Mouse (Mus musculus): ENCODE measurements around the gene Apoa2. TPM values are rescaled to one million over a fixed set of nuclear protein-coding genes. Genes with fewer than 3 reads are reported as not detected.

Apoa2 gene
- polyA plus RNA-seq, 1 experiment from 2014 or later: 4.4 TPM

- Histone ChIP-seq H3K9me3 (no peaks in the 10 kb centered on the region), H3K4me3 (peak overlapping the region; percentile 67), H3K27me3 (no peaks in the 10 kb centered on the region), H3K27ac (0 out of 2 replicates have a peak overlapping the region, but pooled peaks have one; percentile 1), H3K36me3 (peaks cover 45% of the 10 kb centered on the region), H3K4me1 (replicated peaks) (peaks cover 26% of the 10 kb centered on the region), H3K9ac (peak overlapping the region; percentile 85), H3K4me2 (peak overlapping the region; percentile 83)
- no peak for ATAC-seq (ENCODE audit: low FRiP score)
- WGBS: 57% methylated on average over 9 of the region's 9 CpGs
These were observed 46.3 kb downstream of the Apoa2 start for GRCm38 (mm10) chr1:171271196-171271595.

- H3K4me2 ChIP-seq: peak overlapping the region; percentile 83
- no peaks in the 10 kb centered on the region for H3K27me3 ChIP-seq
- no peaks in the 10 kb centered on the region for H3K9me3 ChIP-seq
- peaks cover 50% of the 10 kb centered on the region for H3K36me3 ChIP-seq
- 71% methylated on average over 10 of the region's 10 CpGs for WGBS
- peaks cover 26% of the 10 kb centered on the region for H3K4me1 ChIP-seq (replicated peaks)
- peak overlapping the region; percentile 24; the same call in 1 of the 2 replicates for H3K9ac ChIP-seq
- ATAC-seq (ENCODE audit: low FRiP score): no peak
- H3K4me3 ChIP-seq: peak overlapping the region; percentile 67; the same call in 1 of the 2 replicates
- H3K27ac ChIP-seq: no peak overlapping the region
These were observed 46.8 kb downstream of the Apoa2 start for GRCm38 (mm10) chr1:171271622-171272021.

- H3K4me3 ChIP-seq: peak overlapping the region; percentile 67; the same call in 1 of the 2 replicates
These were observed 47.2 kb downstream of the Apoa2 start for GRCm38 (mm10) chr1:171272086-171272485.

GRCm38 (mm10) chr1:171274171-171274570 is 49.3 kb downstream of the Apoa2 start:
- Histone ChIP-seq H3K36me3 (peaks cover 70% of the 10 kb centered on the region), H3K27me3 (no peaks in the 10 kb centered on the region), H3K9me3 (no peaks in the 10 kb centered on the region), H3K4me1 (replicated peaks) (peaks cover 26% of the 10 kb centered on the region), H3K27ac (no peak overlapping the region), H3K4me3 (no peak overlapping the region), H3K4me2 (no peak overlapping the region), H3K9ac (no peak overlapping the region)
- 94% methylated on average over 12 of the region's 12 CpGs for WGBS
- no peak for ATAC-seq (ENCODE audit: low FRiP score)

More at GRCm38 (mm10) chr1:171272086-171272485, 47.2 kb downstream of the Apoa2 start:
- Histone ChIP-seq H3K9me3 (no peaks in the 10 kb centered on the region), H3K9ac (peak overlapping the region; percentile 24; the same call in 1 of the 2 replicates), H3K4me1 (replicated peaks) (peaks cover 26% of the 10 kb centered on the region), H3K27ac (no peak overlapping the region), H3K4me2 (peak overlapping the region; percentile 83), H3K27me3 (no peaks in the 10 kb centered on the region), H3K36me3 (peaks cover 54% of the 10 kb centered on the region)
- no peak for ATAC-seq (ENCODE audit: low FRiP score)
- WGBS: 96% methylated on average over 3 of the region's 3 CpGs

GRCm38 (mm10) chr1:171275144-171275734 is 50.4 kb downstream of the Apoa2 start:
- H3K27ac ChIP-seq: no peak overlapping the region
- H3K4me2 ChIP-seq: no peak overlapping the region
- peaks cover 31% of the 10 kb centered on the region for H3K4me1 ChIP-seq (replicated peaks)
- no peaks in the 10 kb centered on the region for H3K27me3 ChIP-seq
- H3K9ac ChIP-seq: no peak overlapping the region
- 81% methylated on average over 11 of the region's 11 CpGs for WGBS
- H3K36me3 ChIP-seq: peaks cover 70% of the 10 kb centered on the region
- no peaks in the 10 kb centered on the region for H3K9me3 ChIP-seq
- no peak overlapping the region for H3K4me3 ChIP-seq
- ATAC-seq (ENCODE audit: low FRiP score): no peak

Other genes with a start within 250 kb of the Apoa2 start
- gene Fcgr2b, start 248.5 kb upstream of the Apoa2 start, polyA plus RNA-seq (2015; fragmentation: Nextera tagmentation; extraction: Ambion mirVana): 0.32 and 0.61 TPM in 2 replicates
- gene Fcgr4, start 206.1 kb upstream of the Apoa2 start, polyA plus RNA-seq (2015; fragmentation: Nextera tagmentation; extraction: Ambion mirVana): 0.31 TPM in 2 replicates
- 8.1 and 10.0 TPM in 2 replicates for gene Fcgr3, start 160.1 kb upstream of the Apoa2 start, polyA plus RNA-seq (2015; fragmentation: Nextera tagmentation; extraction: Ambion mirVana)
- 9.4 and 18.4 TPM in 2 replicates for gene Cfap126, start 111.1 kb upstream of the Apoa2 start, polyA plus RNA-seq (2015; fragmentation: Nextera tagmentation; extraction: Ambion mirVana)
- 256 and 259 TPM in 2 replicates for gene Sdhc, start 74.5 kb upstream of the Apoa2 start, polyA plus RNA-seq (2015; fragmentation: Nextera tagmentation; extraction: Ambion mirVana)
- gene Mpz, start 74.3 kb upstream of the Apoa2 start, polyA plus RNA-seq (2015; fragmentation: Nextera tagmentation; extraction: Ambion mirVana): 4.9 and 7.9 TPM in 2 replicates
- 25.1 and 44.1 TPM in 2 replicates for gene Pcp4l1, start 28.8 kb upstream of the Apoa2 start, polyA plus RNA-seq (2015; fragmentation: Nextera tagmentation; extraction: Ambion mirVana)
- 0.32 and 0.48 TPM in 2 replicates for gene Nr1i3, start 11.1 kb upstream of the Apoa2 start, polyA plus RNA-seq (2015; fragmentation: Nextera tagmentation; extraction: Ambion mirVana)
- 35.4 and 42.4 TPM in 2 replicates for gene Tomm40l, start 2.5 kb upstream of the Apoa2 start, polyA plus RNA-seq (2015; fragmentation: Nextera tagmentation; extraction: Ambion mirVana)
- 29.4 and 33.8 TPM in 2 replicates for gene Fcer1g, start 9.3 kb downstream of the Apoa2 start, polyA plus RNA-seq (2015; fragmentation: Nextera tagmentation; extraction: Ambion mirVana)
- 4.9 and 5.0 TPM in 2 replicates for gene Adamts4, start 25.4 kb downstream of the Apoa2 start, polyA plus RNA-seq (2015; fragmentation: Nextera tagmentation; extraction: Ambion mirVana)
- gene Ndufs2, start 26.3 kb downstream of the Apoa2 start, polyA plus RNA-seq (2015; fragmentation: Nextera tagmentation; extraction: Ambion mirVana): 222 and 228 TPM in 2 replicates
- gene B4galt3, start 45.3 kb downstream of the Apoa2 start, polyA plus RNA-seq (2015; fragmentation: Nextera tagmentation; extraction: Ambion mirVana): 105 and 110 TPM in 2 replicates
- 45.0 and 51.1 TPM in 2 replicates for gene Ppox, start 56.1 kb downstream of the Apoa2 start, polyA plus RNA-seq (2015; fragmentation: Nextera tagmentation; extraction: Ambion mirVana)
- 106 and 107 TPM in 2 replicates for gene Usp21, start 62.9 kb downstream of the Apoa2 start, polyA plus RNA-seq (2015; fragmentation: Nextera tagmentation; extraction: Ambion mirVana)
- gene Ufc1, start 70.0 kb downstream of the Apoa2 start, polyA plus RNA-seq (2015; fragmentation: Nextera tagmentation; extraction: Ambion mirVana): 125 and 128 TPM in 2 replicates
- gene Dedd, start 104.1 kb downstream of the Apoa2 start, polyA plus RNA-seq (2015; fragmentation: Nextera tagmentation; extraction: Ambion mirVana): 51.6 and 52.3 TPM in 2 replicates
- gene Nit1, start 120.6 kb downstream of the Apoa2 start, polyA plus RNA-seq (2015; fragmentation: Nextera tagmentation; extraction: Ambion mirVana): 54.8 and 59.7 TPM in 2 replicates
- gene Pfdn2, start 120.6 kb downstream of the Apoa2 start, polyA plus RNA-seq (2015; fragmentation: Nextera tagmentation; extraction: Ambion mirVana): 164 and 169 TPM in 2 replicates
- gene Klhdc9, start 135.7 kb downstream of the Apoa2 start, polyA plus RNA-seq (2015; fragmentation: Nextera tagmentation; extraction: Ambion mirVana): 2.8 and 3.3 TPM in 2 replicates
- 1.4 and 1.7 TPM in 2 replicates for gene Nectin4, start 145.0 kb downstream of the Apoa2 start, polyA plus RNA-seq (2015; fragmentation: Nextera tagmentation; extraction: Ambion mirVana)
- gene Arhgap30, start 163.9 kb downstream of the Apoa2 start, polyA plus RNA-seq (2015; fragmentation: Nextera tagmentation; extraction: Ambion mirVana): 1.00 and 1.0 TPM in 2 replicates
- 202 and 209 TPM in 2 replicates for gene Usf1, start 186.3 kb downstream of the Apoa2 start, polyA plus RNA-seq (2015; fragmentation: Nextera tagmentation; extraction: Ambion mirVana)
- 10.0 and 11.7 TPM in 2 replicates for gene Tstd1, start 193.8 kb downstream of the Apoa2 start, polyA plus RNA-seq (2015; fragmentation: Nextera tagmentation; extraction: Ambion mirVana)
- 12.2 and 13.3 TPM in 2 replicates for gene F11r, start 212.5 kb downstream of the Apoa2 start, polyA plus RNA-seq (2015; fragmentation: Nextera tagmentation; extraction: Ambion mirVana)